Mouse (Mus musculus): Measurements from ENCODE around the gene Tomm40l. TPM values are rescaled to one million over a fixed set of nuclear protein-coding genes. Genes with fewer than 3 reads are reported as not detected.
"Not testable (repeated sequence)": the region's sequence is repeated elsewhere in the genome, so short reads cannot be mapped to it uniquely, and the experiment has no call there.

The Tomm40l gene
- total RNA-seq, 1 experiment, result 27.5 TPM

GRCm38 (mm10) chr1:171245353-171245752, 23.0 kb upstream of the Tomm40l start:
- peaks cover 8% of the 10 kb centered on the region for H3K36me3 ChIP-seq (ENCODE audit: control insufficient read depth, insufficient read depth, low read length, poor library complexity, severe bottlenecking)
- TF ChIP-seq HCFC1 (IDR thresholded peaks at IDR 0.05; ENCODE audit: borderline replicate concordance, insufficient read depth, low read length) (no peak), ZNF384 (IDR thresholded peaks at IDR 0.05; ENCODE audit: low read depth, low read length) (no peak), ZC3H11A (IDR thresholded peaks at IDR 0.05; ENCODE audit: borderline replicate concordance, low read depth, low read length) (no peak), MAFK (IDR thresholded peaks at IDR 0.05; ENCODE audit: insufficient read depth, low read depth, low read length) (no peak), CHD2 (IDR thresholded peaks at IDR 0.05; ENCODE audit: low read depth, low read length) (no peak)
- H3K4me1 ChIP-seq (ENCODE audit: control insufficient read depth in 2 of 2, insufficient read depth in 2 of 2, low read length in 2 of 2, poor library complexity in 1 of 2), result peaks cover 7 to 18% of the 10 kb centered on the region in 2 experiments
- no peak for DNase-seq (ENCODE audit: low read depth, low spot score)
- H3K9me3 ChIP-seq (ENCODE audit: control insufficient read depth, insufficient read depth, low read depth, low read length), result no peaks in the 10 kb centered on the region
- H3K4me3 ChIP-seq (ENCODE audit: insufficient read depth in 1 of 2, low read depth in 1 of 2, low read length in 2 of 2, poor library complexity in 1 of 2, severe bottlenecking in 1 of 2), result no peak overlapping the region
- no peak overlapping the region for H3K9ac ChIP-seq (ENCODE audit: insufficient read depth, low read depth, low read length, poor library complexity, severe bottlenecking)
- H3K27ac ChIP-seq (ENCODE audit: insufficient read depth, low read depth, low read length, poor library complexity, severe bottlenecking), result no peak overlapping the region
- in situ Hi-C loops (cut with MboI; ENCODE audit: low sequenced_read_pairs in 2 of 2, unreplicated experiment in 2 of 2), result loop anchor here (10.0 to 25.0 kb wide), 2 partner anchors 131 to 358 kb away; partner anchors contain the start of genes Cfap126 (in 1 of the 2), Dusp12 (in 1 of the 2) and Gm26620 (in 1 of the 2)

DNA sequence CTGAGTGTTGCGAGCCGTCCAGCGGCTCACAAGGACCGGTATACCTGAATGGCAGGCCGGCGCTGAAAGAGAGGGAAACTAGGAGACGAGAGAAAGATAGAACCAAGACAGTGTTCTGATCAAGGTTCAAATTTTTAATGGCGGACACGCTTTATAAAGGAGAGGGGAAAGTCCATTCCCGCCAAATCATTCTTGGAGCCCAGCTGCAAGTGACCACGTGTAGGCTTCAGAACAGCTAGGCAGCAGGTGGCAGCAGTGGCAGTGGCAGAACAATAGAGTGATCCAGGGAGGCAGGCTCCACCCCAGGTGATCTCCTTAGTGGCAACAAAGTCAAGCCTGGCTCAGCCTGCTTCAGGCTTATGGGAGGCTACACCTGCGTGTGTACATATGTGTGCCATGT, 19.6 kb upstream of the Tomm40l start:
- not testable (repeated sequence) for H3K27ac ChIP-seq (ENCODE audit: insufficient read depth, low read depth, low read length, poor library complexity, severe bottlenecking); H3K9ac ChIP-seq (ENCODE audit: insufficient read depth, low read depth, low read length, poor library complexity, severe bottlenecking); H3K4me3 ChIP-seq (ENCODE audit: insufficient read depth in 1 of 2, low read depth in 1 of 2, low read length in 2 of 2, poor library complexity in 1 of 2, severe bottlenecking in 1 of 2); DNase-seq (ENCODE audit: low read depth, low spot score); H3K4me1 ChIP-seq (ENCODE audit: control insufficient read depth in 2 of 2, insufficient read depth in 2 of 2, low read length in 2 of 2, poor library complexity in 1 of 2); H3K9me3 ChIP-seq (ENCODE audit: control insufficient read depth, insufficient read depth, low read depth, low read length)
- H3K36me3 ChIP-seq (ENCODE audit: control insufficient read depth, insufficient read depth, low read length, poor library complexity, severe bottlenecking), result peaks cover 28% of the 10 kb centered on the region
- in situ Hi-C loops (cut with MboI; ENCODE audit: low sequenced_read_pairs in 2 of 2, unreplicated experiment in 2 of 2), result loop anchor here (5.0 to 25.0 kb wide), 3 partner anchors 127 to 355 kb away; partner anchors contain the start of genes Cfap126 (in 2 of the 2), Dusp12 (in 1 of the 2) and Gm26620 (in 1 of the 2)

DNA sequence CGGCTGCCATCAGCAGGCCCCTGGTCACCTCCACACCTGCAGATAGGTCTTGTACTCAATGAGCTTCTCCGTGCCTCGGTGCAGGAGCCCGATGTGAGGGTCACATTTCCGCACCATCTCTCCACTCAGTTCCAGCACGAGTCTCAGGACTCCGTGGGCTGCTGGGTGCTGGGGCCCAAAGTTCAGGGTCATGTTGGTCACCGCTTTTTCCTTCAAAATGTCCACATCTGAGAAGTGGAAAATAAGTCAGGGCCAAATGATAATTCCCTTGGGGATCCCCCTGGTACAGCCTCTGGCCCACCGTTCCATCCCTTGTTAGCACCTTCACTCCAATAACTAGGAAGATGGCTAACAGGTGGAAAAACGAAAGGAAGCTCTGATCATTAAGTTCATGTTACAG, 18.6 kb upstream of the Tomm40l start:
- Histone ChIP-seq H3K9ac (ENCODE audit: insufficient read depth, low read depth, low read length, poor library complexity, severe bottlenecking) (no peak overlapping the region), H3K4me3 (ENCODE audit: insufficient read depth in 1 of 2, low read depth in 1 of 2, low read length in 2 of 2, poor library complexity in 1 of 2, severe bottlenecking in 1 of 2) (no peak overlapping the region), H3K27ac (ENCODE audit: insufficient read depth, low read depth, low read length, poor library complexity, severe bottlenecking) (no peak overlapping the region), H3K9me3 (ENCODE audit: control insufficient read depth, insufficient read depth, low read depth, low read length) (no peaks in the 10 kb centered on the region), H3K4me1 (ENCODE audit: control insufficient read depth in 2 of 2, insufficient read depth in 2 of 2, low read length in 2 of 2, poor library complexity in 1 of 2) (peaks cover 2 to 6% of the 10 kb centered on the region in 2 experiments; a peak in 2 of 4 replicates), H3K36me3 (ENCODE audit: control insufficient read depth, insufficient read depth, low read length, poor library complexity, severe bottlenecking) (peaks cover 36% of the 10 kb centered on the region)
- TF ChIP-seq ZC3H11A (IDR thresholded peaks at IDR 0.05; ENCODE audit: borderline replicate concordance, low read depth, low read length), result no peak
- TF ChIP-seq HCFC1 (IDR thresholded peaks at IDR 0.05; ENCODE audit: borderline replicate concordance, insufficient read depth, low read length), result no peak
- in situ Hi-C loops (cut with MboI; ENCODE audit: low sequenced_read_pairs in 2 of 2, unreplicated experiment in 2 of 2), result loop anchor here (5.0 to 25.0 kb wide), 3 partner anchors 126 to 354 kb away; partner anchors contain the start of genes Cfap126 (in 2 of the 2), Dusp12 (in 1 of the 2) and Gm26620 (in 1 of the 2)
- DNase-seq (ENCODE audit: low read depth, low spot score), result no peak

DNA sequence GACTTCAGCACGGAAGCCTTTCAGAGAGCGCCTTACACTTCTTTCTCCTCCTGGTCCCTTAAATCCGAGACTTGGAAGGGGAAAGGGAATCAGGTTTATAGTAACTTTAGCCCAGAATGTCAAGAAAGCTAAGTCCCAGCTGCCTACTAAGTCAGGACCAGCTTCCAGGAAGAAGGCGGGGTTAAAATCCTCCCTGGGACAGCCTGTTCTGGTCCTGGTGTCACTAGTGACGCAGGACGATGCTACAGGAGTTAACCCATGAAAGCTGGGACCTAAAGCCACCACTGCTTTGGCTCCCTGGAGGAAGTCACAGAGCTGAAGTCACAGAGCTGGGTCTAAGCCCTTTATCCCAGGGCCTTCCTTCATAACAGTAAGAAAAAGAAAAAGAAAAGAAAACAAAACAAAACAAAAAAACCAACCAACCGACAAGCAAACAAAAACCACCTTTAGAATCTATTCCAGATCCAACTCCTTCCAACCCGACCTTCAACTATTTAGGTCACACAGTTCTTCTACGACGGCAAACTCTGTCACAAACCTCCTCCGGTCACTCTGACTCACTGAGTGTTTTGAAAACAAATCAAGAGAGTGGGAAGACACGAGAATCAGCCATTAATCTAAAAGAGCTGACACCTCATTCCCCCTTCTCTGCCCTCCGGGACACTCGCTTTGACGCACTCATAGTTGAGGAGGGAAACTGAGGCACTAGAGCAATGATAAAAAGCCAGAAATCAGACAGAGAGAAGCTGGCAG, 17.9 kb upstream of the Tomm40l start:
- peaks cover 39% of the 10 kb centered on the region for H3K36me3 ChIP-seq (ENCODE audit: control insufficient read depth, insufficient read depth, low read length, poor library complexity, severe bottlenecking)
- no peak overlapping the region for H3K4me3 ChIP-seq (ENCODE audit: insufficient read depth in 1 of 2, low read depth in 1 of 2, low read length in 2 of 2, poor library complexity in 1 of 2, severe bottlenecking in 1 of 2)
- H3K9ac ChIP-seq (ENCODE audit: insufficient read depth, low read depth, low read length, poor library complexity, severe bottlenecking), result no peak overlapping the region
- no peaks in the 10 kb centered on the region for H3K9me3 ChIP-seq (ENCODE audit: control insufficient read depth, insufficient read depth, low read depth, low read length)
- TF ChIP-seq ZC3H11A (IDR thresholded peaks at IDR 0.05; ENCODE audit: borderline replicate concordance, low read depth, low read length) (no peak), HCFC1 (IDR thresholded peaks at IDR 0.05; ENCODE audit: borderline replicate concordance, insufficient read depth, low read length) (no peak), MAFK (IDR thresholded peaks at IDR 0.05; ENCODE audit: insufficient read depth, low read depth, low read length) (no peak), ZNF384 (IDR thresholded peaks at IDR 0.05; ENCODE audit: low read depth, low read length) (no peak), CHD2 (IDR thresholded peaks at IDR 0.05; ENCODE audit: low read depth, low read length) (no peak)
- no peak overlapping the region for H3K27ac ChIP-seq (ENCODE audit: insufficient read depth, low read depth, low read length, poor library complexity, severe bottlenecking)
- DNase-seq (ENCODE audit: low read depth, low spot score), result no peak
- peaks cover 2 to 6% of the 10 kb centered on the region in 2 experiments; a peak in 2 of 4 replicates for H3K4me1 ChIP-seq (ENCODE audit: control insufficient read depth in 2 of 2, insufficient read depth in 2 of 2, low read length in 2 of 2, poor library complexity in 1 of 2)
- in situ Hi-C loops (cut with MboI; ENCODE audit: low sequenced_read_pairs in 2 of 2, unreplicated experiment in 2 of 2), result loop anchor here (5.0 to 25.0 kb wide), 3 partner anchors 125 to 353 kb away; partner anchors contain the start of genes Cfap126 (in 2 of the 2), Dusp12 (in 1 of the 2) and Gm26620 (in 1 of the 2)
